Mouse (Mus musculus) spleen, postnatal 36 days (tissue): ENCODE results near the gene Rlf.
"Not testable (repeated sequence)": the region's sequence is repeated elsewhere in the genome, so short reads cannot be mapped to it uniquely, and the experiment has no call there.

ENCODE experiments used
- DNase-seq, 2 experiments: peaks; one replicate each; pipeline ENCODE4 v3.0.0; 2022; ENCODE audit warnings: low spot score in 2 of 2, mixed read lengths in 1 of 2

The Rlf gene

DNA sequence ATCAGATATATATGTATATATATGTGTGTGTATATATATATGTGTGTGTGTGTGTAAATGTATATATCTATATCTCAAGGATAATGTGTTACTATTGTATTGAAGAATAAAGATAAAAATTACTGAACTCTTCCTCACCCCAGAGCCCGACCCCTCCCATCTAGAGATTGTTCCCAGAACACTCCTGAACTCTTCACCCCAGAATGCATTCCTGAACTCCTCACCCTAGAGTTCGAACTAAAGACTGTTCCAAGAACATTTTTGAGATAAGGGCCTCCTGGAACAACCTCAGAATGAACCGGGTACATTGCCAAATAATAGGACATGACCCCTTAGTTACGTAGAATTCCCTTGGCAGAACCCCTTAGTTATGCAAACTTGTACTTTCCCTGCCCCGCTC, 48.2 kb downstream of the Rlf start:
- not testable (repeated sequence) for DNase-seq

DNA sequence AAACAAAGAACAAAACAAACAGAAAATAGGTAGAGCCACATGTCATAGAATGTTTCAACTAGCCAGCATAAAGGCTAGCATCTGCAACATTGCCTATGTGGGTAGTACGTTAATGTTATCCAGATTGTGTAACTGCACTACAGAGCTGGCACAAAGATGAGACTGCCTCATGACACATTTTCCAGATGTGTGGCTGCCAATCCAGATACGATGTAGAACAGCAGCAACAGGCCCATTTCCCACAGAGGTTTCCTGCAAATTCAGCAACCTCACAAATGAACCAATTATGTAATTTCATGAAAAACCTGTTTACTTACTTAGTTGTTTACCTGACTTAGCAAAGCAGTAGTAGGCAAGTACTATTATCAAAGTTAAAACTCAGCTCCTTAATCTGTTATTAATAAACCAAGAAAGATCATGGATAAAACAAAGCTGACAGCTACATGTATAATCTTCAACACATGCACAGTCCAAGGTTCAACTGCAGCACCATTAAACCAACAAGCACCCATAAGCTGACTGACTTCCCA, 51.3 kb downstream of the Rlf start:
- DNase-seq: no peak

DNA sequence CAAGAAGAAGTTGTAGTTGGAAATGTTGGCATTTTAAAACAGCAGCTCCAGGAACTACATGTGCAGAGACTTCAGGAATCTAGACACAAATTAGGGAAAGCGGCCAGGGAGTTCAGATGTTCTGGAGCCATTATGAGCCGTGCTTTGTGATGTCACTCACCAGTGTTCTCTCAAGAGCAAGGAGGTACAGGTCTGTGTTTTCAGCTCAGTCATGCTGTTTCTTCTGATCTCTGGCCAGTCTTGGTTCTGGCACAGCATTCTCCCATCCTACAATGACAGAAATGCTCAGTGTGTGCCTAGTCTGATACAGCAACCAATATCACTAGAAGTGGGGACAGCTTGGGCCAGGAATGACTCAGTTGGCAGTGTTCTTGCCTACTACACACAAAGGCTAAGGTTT, 105.8 kb downstream of the Rlf start, which contains the start of gene Tmco2:
Tmco2 (minus strand) TSS at position 101 of the 400 bp plus-strand sequence.
- no peak for DNase-seq

DNA sequence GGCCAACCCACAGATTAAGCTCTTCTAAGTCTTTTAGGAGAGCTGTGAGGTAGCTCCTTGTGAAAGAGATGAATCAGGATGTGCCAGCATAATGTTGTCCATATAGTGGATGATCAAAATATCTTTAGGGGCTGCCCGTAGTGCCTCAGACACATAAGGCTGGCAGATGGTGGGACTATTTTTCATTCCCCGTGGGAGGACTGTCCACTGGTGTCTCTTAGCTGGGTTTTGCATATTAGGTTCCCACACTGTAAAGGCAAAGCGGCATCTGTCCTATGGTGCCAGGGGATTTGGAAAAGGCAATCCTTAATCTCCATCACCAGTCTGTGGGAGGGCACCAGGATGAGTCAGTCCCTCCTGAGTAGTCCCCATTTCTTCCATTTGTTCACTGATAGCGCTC, 111.6 kb downstream of the Rlf start:
- DNase-seq: no peak

DNA sequence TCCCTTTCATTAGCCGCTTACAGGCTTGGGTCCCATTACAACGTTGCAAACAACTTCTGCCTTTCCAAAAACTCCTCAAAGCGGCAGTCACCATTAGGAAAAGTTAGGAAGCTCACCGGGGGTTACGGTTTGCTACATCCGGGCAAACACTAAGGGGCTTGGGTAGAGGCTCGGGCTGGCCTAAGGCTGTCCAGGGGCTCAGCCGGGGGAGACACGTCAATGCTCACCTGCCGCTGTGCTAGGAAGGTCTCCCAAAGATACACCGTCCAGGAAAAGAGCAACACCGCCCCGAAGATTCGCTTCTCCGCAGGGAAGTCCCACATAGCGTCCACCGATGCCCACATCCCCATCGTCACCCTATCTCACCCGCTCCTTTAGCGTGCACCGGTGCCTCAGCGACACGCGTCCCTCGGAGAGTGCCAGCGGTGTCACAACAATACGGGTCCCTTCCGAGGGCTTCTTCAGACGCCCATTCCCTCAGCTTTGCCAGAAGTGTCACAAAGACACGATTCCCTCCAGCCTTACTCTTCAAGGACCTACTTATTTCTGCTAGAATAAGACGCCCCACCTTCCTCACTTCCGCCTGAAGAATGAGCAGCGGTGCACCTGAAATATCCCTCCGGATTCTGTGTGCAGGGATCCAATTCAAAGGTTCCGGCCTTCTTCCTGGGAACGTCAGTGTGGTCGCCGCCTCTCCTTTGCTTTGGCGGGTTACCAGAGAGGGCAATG, 117.1 kb downstream of the Rlf start, which contains the start of gene Zmpste24:
Zmpste24 (minus strand) TSS at position 592 of the 729 bp plus-strand sequence.
- peak; percentile 73 to 79 for DNase-seq
